ENCODE assay signal across 8 mouse cellular contexts in the genomic region with DNA sequence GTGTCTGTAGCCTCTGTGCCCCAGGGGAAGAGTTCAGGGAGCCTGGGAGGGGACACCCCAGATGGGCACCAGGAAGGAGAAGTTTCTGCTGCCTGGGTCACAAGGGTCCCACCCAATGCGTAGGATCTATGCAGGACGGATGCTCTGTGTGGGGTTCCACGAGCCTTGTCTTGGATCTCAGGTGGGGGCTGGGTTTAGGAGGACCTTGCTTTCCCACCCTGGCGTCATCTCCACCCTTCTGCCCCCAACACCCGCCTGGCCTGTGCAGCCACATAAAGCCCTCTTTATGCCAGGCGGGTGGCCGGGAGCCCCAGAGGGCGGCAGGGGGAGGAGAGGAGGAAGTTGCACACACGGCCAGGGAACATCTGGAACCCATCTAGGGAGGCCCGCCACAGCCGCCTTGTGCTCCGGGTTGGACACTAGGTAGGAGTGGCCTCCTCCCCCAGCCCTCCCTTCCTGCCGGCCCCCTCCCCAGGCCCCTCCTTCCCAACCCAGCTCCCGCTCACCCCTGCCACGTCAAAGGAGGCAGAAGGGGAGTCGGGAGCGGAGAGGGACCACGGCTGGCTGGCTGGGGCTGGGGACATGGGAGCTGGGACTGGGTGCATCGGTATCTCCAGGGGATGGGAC. TPM values are rescaled to one million over a fixed set of nuclear protein-coding genes. Genes with fewer than 3 reads are reported as not detected.
A peak's percentile ranks its signal among the peaks of the same experiment; 100 is the strongest.
DNase-seq lines count a peak whose midpoint lies in the region; ATAC-seq lines count a peak whose summit lies in the region.

No protein-coding gene starts in this region.

- H3K27ac ChIP-seq in forebrain, embryonic 14.5 days (ENCODE audit: low read depth, low read length) = no peak overlapping the region
- H3K27ac ChIP-seq in limb, embryonic 13.5 days = peak overlapping the region; percentile 100
- no peak overlapping the region for H3K27ac ChIP-seq in midbrain, embryonic 15.5 days

- H3K27me3 ChIP-seq in forebrain, embryonic 14.5 days (replicated peaks; ENCODE audit: control insufficient read depth, insufficient read depth, low read length) = no peaks in the 10 kb centered on the region
- no peaks in the 10 kb centered on the region for H3K27me3 ChIP-seq in limb, embryonic 13.5 days
- H3K27me3 ChIP-seq in midbrain, embryonic 15.5 days (replicated peaks) = no peaks in the 10 kb centered on the region

- DNase-seq in cerebellum, adult 9-11 months = peak; percentile 49
- no peak for DNase-seq in cerebellum, adult 11 months
- no peak for DNase-seq in forebrain, embryonic 14.5 days (ENCODE audit: low spot score)
- peak; percentile 63 to 72 for DNase-seq in heart, postnatal 36 days
- no peak for DNase-seq in layer of hippocampus, postnatal 14 days (ENCODE audit: low spot score in 2 of 2)
- DNase-seq in T-cell, adult 2 months (ENCODE audit: low spot score) = no peak

- H3K9ac ChIP-seq in forebrain, embryonic 14.5 days (ENCODE audit: low read length) = peak overlapping the region; percentile 43
- H3K9ac ChIP-seq in limb, embryonic 13.5 days = peak overlapping the region; percentile 91
- no peak overlapping the region for H3K9ac ChIP-seq in midbrain, embryonic 15.5 days

- ATAC-seq in forebrain, embryonic 14.5 days = peak; percentile 24; the same call in 1 of the 2 replicates
- peak; percentile 82 for ATAC-seq in limb, embryonic 13.5 days (ENCODE audit: low FRiP score, low read depth)
- ATAC-seq in midbrain, embryonic 15.5 days (replicated peaks) = no peak

- peak overlapping the region; percentile 36 for H3K4me2 ChIP-seq in forebrain, embryonic 14.5 days (ENCODE audit: low read length)
- peak overlapping the region; percentile 88 for H3K4me2 ChIP-seq in limb, embryonic 13.5 days (replicated peaks)
- H3K4me2 ChIP-seq in midbrain, embryonic 15.5 days = peak overlapping the region; percentile 17

- no peaks in the 10 kb centered on the region for H3K9me3 ChIP-seq in forebrain, embryonic 14.5 days (replicated peaks; ENCODE audit: control insufficient read depth, low read length)
- no peaks in the 10 kb centered on the region for H3K9me3 ChIP-seq in limb, embryonic 13.5 days
- H3K9me3 ChIP-seq in midbrain, embryonic 15.5 days = no peaks in the 10 kb centered on the region

- H3K4me1 ChIP-seq in forebrain, embryonic 14.5 days (ENCODE audit: control insufficient read depth, insufficient read depth, low read length) = peaks cover 6% of the 10 kb centered on the region; the same call in 1 of the 2 replicates
- H3K4me1 ChIP-seq in limb, embryonic 13.5 days = peaks cover 63% of the 10 kb centered on the region
- H3K4me1 ChIP-seq in midbrain, embryonic 15.5 days = peaks cover 32% of the 10 kb centered on the region

- 0 out of 2 replicates have a peak overlapping the region, but pooled peaks have one; percentile 2 for H3K4me3 ChIP-seq in forebrain, embryonic 14.5 days (ENCODE audit: low read depth, low read length)
- H3K4me3 ChIP-seq in limb, embryonic 13.5 days = peak overlapping the region; percentile 69
- no peak overlapping the region for H3K4me3 ChIP-seq in midbrain, embryonic 15.5 days

- H3K36me3 ChIP-seq in forebrain, embryonic 14.5 days (ENCODE audit: control insufficient read depth, insufficient read depth, low read length) = no peaks in the 10 kb centered on the region
- peaks cover 28% of the 10 kb centered on the region for H3K36me3 ChIP-seq in limb, embryonic 13.5 days
- H3K36me3 ChIP-seq in midbrain, embryonic 15.5 days (replicated peaks) = peaks cover 15% of the 10 kb centered on the region

- intact Hi-C loops in heart, postnatal 36 days (cut with DNase I) = no loop called here

- 12% methylated on average over 17 of the region's 19 CpGs for WGBS in forebrain, embryonic 14.5 days
- 1% methylated on average over 17 of the region's 19 CpGs for WGBS in limb, embryonic 13.5 days
- whole genome bisulfite sequencing in midbrain, embryonic 15.5 days = 9% methylated on average over 19 of the region's 19 CpGs

RNA-seq across cellular contexts. Expression of gene Swi5, which starts 30.0 kb away (rescaled TPM):
- 186 and 243 TPM in 2 replicates for polyA plus RNA-seq in forebrain, embryonic 14.5 days (2014; fragmentation: Nextera tagmentation; extraction: Ambion mirVana)
- total RNA-seq in heart, postnatal 36 days (2021) = 100 to 1,000 TPM; 188 to 208 TPM
- polyA plus RNA-seq in limb, embryonic 13.5 days (2015; fragmentation: Nextera tagmentation; extraction: Ambion mirVana) = 451 and 463 TPM in 2 replicates
- polyA plus RNA-seq in midbrain, embryonic 15.5 days (2015; fragmentation: Nextera tagmentation; extraction: Ambion mirVana) = 404 TPM in 2 replicates
- 100 to 1,000 TPM; 210 to 223 TPM for total RNA-seq in layer of hippocampus, postnatal 14 days (2021)

RNA-seq across cellular contexts. Expression of gene Golga2, which starts 30.7 kb away (rescaled TPM):
- polyA plus RNA-seq in forebrain, embryonic 14.5 days (2014; fragmentation: Nextera tagmentation; extraction: Ambion mirVana) = 15.5 and 20.6 TPM in 2 replicates
- total RNA-seq in heart, postnatal 36 days (2021) = 10 to 100 TPM; 74.5 to 78.2 TPM
- 27.1 and 28.2 TPM in 2 replicates for polyA plus RNA-seq in limb, embryonic 13.5 days (2015; fragmentation: Nextera tagmentation; extraction: Ambion mirVana)
- 34.1 and 35.6 TPM in 2 replicates for polyA plus RNA-seq in midbrain, embryonic 15.5 days (2015; fragmentation: Nextera tagmentation; extraction: Ambion mirVana)
- total RNA-seq in layer of hippocampus, postnatal 14 days (2021) = 10 to 100 TPM; 73.8 to 86.1 TPM

RNA-seq across cellular contexts. Expression of gene Ciz1, which starts 34.2 kb away (rescaled TPM):
- 37.3 and 48.0 TPM in 2 replicates for polyA plus RNA-seq in forebrain, embryonic 14.5 days (2014; fragmentation: Nextera tagmentation; extraction: Ambion mirVana)
- total RNA-seq in heart, postnatal 36 days (2021) = 10 to 100 TPM; 25.0 to 33.3 TPM
- 49.8 and 54.9 TPM in 2 replicates for polyA plus RNA-seq in limb, embryonic 13.5 days (2015; fragmentation: Nextera tagmentation; extraction: Ambion mirVana)
- polyA plus RNA-seq in midbrain, embryonic 15.5 days (2015; fragmentation: Nextera tagmentation; extraction: Ambion mirVana) = 62.5 and 64.4 TPM in 2 replicates
- 10 to 100 TPM; 67.3 to 69.5 TPM for total RNA-seq in layer of hippocampus, postnatal 14 days (2021)

RNA-seq across cellular contexts. Expression of gene Dnm1, which starts 35.2 kb away (rescaled TPM):
- polyA plus RNA-seq in forebrain, embryonic 14.5 days (2014; fragmentation: Nextera tagmentation; extraction: Ambion mirVana) = 28.2 and 42.8 TPM in 2 replicates
- total RNA-seq in heart, postnatal 36 days (2021) = 1 to 10 TPM; 4.0 TPM
- polyA plus RNA-seq in limb, embryonic 13.5 days (2015; fragmentation: Nextera tagmentation; extraction: Ambion mirVana) = 32.4 and 32.5 TPM in 2 replicates
- 78.4 and 79.0 TPM in 2 replicates for polyA plus RNA-seq in midbrain, embryonic 15.5 days (2015; fragmentation: Nextera tagmentation; extraction: Ambion mirVana)
- total RNA-seq in layer of hippocampus, postnatal 14 days (2021) = 1,000 to 10,000 TPM; 1,139 to 1,143 TPM

RNA-seq across cellular contexts. Expression of gene Uck1, which starts 57.9 kb away (rescaled TPM):
- polyA plus RNA-seq in forebrain, embryonic 14.5 days (2014; fragmentation: Nextera tagmentation; extraction: Ambion mirVana) = 84.2 and 96.6 TPM in 2 replicates
- total RNA-seq in heart, postnatal 36 days (2021) = 10 to 100 TPM; 22.9 to 24.1 TPM
- 69.7 and 75.1 TPM in 2 replicates for polyA plus RNA-seq in limb, embryonic 13.5 days (2015; fragmentation: Nextera tagmentation; extraction: Ambion mirVana)
- 112 and 117 TPM in 2 replicates for polyA plus RNA-seq in midbrain, embryonic 15.5 days (2015; fragmentation: Nextera tagmentation; extraction: Ambion mirVana)
- total RNA-seq in layer of hippocampus, postnatal 14 days (2021) = 10 to 100 TPM; 55.5 to 59.2 TPM

Comparison
In these comparisons a context has a peak if more than half of its experiments do, and no peak if none do; other contexts are left out.
1. DNase-seq: peak in cerebellum, adult 9-11 months (single experiment) and heart, postnatal 36 days (2 of 2); none in cerebellum, adult 11 months (single experiment), forebrain, embryonic 14.5 days (single experiment), layer of hippocampus, postnatal 14 days (0 of 2) and T-cell, adult 2 months (single experiment).
2. H3K4me2 ChIP-seq: peak in every context shown above with its lines; median percentile 88 in limb, embryonic 13.5 days; 36 in forebrain, embryonic 14.5 days; 17 in midbrain, embryonic 15.5 days.